Mouse (Mus musculus): ENCODE results near the gene Ormdl2.

- TF ChIP-seq CTCF (IDR thresholded peaks at IDR 0.05; ENCODE audit: low read depth) (no peak), EP300 (IDR thresholded peaks at IDR 0.05; ENCODE audit: low read depth) (no peak)
These were observed 17.6 kb downstream of the Ormdl2 start, which contains the start of gene Dnajc14 for GRCm38 (mm10) chr10:128803771-128804270.

Data from heart, postnatal 0 days (tissue).